Mouse (Mus musculus): ENCODE measurements at regions not wholly inside any gene's neighbourhood (a gene's known extent, or its start where the extent isn't known, plus 50 kb on each side); places are given as distances from the start of the nearest gene placed in this dataset.

GRCm38 (mm10) chr1:183504103-183504841, 86.3 kb downstream of the Hhipl2 start:
- DNase-seq (ENCODE audit: low spot score), result no peak

DNA sequence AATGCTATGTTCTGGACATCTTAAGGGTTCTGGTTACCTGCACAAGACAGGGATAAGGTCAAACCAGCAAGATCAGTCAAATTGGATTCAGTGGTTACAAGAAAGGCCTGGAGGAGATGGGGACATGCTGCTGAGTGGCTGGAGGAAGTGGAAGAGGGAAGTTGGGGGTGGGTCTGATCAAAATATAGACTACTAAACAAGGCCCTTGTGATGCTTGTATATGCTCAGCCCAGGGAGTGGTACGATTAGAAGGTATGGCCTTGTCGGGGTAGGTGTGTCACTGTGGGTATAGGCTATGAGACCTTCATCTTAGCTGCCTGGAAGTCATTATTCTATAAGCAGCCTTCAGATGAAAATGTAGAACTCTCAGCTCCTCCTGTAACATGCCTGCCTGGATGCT, 89.9 kb downstream of the Hhipl2 start:
- no peak for DNase-seq (ENCODE audit: low spot score)

DNA sequence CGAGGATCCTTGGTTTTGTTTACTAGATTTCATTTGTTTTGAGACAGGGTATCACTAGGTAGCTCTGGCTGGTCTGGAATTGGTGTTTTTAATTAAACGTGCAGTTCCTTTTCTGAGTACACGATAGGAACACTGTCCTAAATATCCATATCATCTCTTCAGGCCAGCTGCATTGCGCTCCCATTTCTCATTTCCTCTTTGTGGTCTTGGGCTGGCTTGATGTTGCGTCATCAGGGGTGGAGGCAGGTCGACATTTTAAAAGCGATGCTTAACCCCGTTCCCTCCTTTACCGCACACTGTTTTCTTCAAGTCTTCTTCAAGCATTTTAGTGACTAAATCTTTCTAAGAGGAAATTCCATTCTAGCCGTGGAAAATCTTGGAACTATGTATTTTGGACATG, 92.7 kb downstream of the Hhipl2 start:
- DNase-seq (ENCODE audit: low spot score), result no peak

- DNase-seq (ENCODE audit: low spot score), result no peak
Observed at GRCm38 (mm10) chr1:183513876-183514275, 95.9 kb downstream of the Hhipl2 start.

- no peak for DNase-seq (ENCODE audit: low spot score)
Observed at GRCm38 (mm10) chr1:183514281-183514983, 96.4 kb downstream of the Hhipl2 start.

GRCm38 (mm10) chr1:183514984-183515287, 96.9 kb downstream of the Hhipl2 start:
- DNase-seq (ENCODE audit: low spot score), result no peak

DNA sequence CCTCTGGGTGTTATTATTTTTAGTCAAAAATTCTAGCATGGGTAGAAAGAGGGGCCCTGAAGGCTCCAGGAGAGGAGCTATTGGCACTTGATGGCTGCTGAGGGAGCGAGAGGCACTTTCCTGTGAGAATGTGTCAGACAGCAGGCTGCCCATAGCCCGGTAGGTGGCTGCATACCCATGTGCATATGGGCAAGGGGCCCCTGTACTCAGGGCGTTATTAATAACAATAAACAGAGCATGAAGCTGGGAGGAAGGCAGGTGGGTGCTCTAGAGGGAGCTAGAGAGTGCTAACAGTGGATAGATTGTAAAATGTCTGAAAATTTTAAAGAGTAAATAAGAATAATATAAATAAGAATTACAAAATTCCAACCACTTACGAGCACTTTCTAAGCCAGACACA, 98.2 kb downstream of the Hhipl2 start:
- DNase-seq (ENCODE audit: low spot score), result no peak

GRCm38 (mm10) chr1:183517236-183517635, 99.2 kb downstream of the Hhipl2 start:
- DNase-seq (ENCODE audit: low spot score), result no peak

DNA sequence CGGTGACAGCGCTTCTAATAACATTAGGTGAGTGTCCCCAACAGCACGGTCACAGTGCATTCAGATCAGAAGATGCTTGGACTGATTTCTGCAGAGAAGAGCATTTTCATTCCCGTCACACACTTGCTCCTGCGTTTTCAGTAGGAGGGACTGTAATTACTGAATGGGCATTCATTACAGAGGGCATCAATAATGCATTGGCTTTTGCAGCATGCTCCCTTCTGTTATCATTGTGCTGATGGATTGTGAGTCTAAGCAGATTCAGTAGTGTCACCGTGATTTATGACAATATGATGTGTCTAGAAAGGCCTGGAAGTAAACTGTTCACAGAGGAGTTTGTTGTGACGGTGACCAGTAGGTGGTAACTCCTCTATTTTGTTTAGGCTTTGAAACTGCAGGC, 103.6 kb downstream of the Hhipl2 start:
- no peak for DNase-seq (ENCODE audit: low spot score)

GRCm38 (mm10) chr1:183533386-183533785, 115.4 kb downstream of the Hhipl2 start:
- DNase-seq (ENCODE audit: low spot score), result no peak

GRCm38 (mm10) chr1:183548752-183549387, 130.9 kb downstream of the Hhipl2 start:
- DNase-seq (ENCODE audit: low spot score), result no peak

DNA sequence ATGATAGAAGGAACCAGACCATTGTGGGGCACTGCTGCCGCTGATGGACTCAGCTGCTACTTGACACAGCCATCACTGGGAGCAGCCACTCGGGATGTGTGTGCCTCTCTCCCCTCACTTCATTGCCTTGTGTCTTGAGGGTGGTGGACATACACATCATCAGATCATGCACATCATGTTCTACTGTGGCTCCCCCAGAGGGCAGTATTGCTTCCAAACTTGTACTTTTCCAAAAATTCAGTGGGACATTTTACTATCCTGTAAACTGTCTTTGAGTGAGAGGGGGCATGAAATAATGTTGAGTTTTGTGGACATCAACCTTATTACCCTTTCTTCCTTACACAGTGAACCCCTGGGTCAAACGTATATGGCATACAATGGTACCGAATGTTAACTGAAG, 134.6 kb downstream of the Hhipl2 start:
- DNase-seq (ENCODE audit: low spot score), result no peak

GRCm38 (mm10) chr1:183553219-183553618, 135.2 kb downstream of the Hhipl2 start:
- DNase-seq (ENCODE audit: low spot score), result no peak

DNA sequence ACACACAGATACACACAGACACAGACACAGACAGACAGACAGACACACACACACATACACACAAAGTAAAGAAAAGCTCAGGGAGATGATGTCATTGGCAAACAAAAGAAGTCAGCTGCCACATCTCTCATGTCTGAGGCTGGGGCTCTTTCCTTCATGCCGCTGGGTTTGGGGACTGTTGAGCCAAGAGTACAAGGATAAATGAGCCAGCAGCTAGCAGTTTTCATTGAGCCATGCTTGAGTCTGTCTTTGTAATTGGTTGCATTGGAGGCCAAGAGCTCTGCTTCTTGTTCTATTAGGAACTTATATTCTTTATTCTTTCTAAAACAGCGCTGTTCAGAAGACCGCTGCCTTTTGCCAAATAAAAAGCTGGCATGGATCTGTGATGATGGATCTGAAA, 144.8 kb downstream of the Hhipl2 start:
- DNase-seq (ENCODE audit: low spot score), result no peak

GRCm38 (mm10) chr1:183573621-183574585, 155.9 kb downstream of the Hhipl2 start:
- DNase-seq (ENCODE audit: low spot score), result no peak

DNA sequence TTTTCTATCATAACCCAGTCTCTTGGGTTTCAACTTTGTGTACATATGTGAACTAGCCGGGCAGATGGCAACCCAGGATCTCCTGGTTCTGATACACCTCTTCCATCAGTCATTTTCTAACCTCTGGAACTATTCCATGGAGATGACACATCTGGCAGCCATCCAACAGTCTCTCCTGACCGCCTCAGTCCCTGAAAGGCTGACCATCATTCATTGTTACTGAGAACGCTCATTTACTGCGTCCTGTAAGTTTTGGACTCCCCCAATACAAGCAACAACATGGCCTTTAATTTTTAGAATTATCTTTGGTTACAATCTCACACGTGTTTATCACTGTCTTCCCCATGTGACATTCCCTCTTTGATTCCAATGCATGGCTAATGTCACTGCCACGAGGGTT, 166.8 kb downstream of the Hhipl2 start:
- no peak for DNase-seq (ENCODE audit: low spot score)

DNA sequence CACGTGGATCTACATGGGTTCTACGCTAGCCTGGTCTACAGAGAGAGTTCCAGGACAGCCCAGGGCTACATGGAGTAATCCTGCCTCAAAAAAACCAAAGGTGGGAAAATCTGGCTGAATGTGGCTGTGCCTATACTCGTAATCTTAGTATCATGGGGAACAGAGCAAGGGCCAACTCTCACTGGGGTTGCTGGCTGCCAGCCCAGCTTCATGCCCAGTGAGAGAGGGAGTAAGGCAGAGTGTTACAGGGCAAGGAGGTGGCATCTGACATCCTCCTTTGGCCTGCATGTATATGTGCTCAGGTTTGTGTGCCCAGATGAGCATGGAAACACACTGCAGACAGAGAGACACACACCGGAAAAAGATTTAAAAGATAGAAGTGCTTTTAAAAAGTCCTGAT, 168.4 kb downstream of the Hhipl2 start:
- no peak for DNase-seq (ENCODE audit: low spot score)

DNA sequence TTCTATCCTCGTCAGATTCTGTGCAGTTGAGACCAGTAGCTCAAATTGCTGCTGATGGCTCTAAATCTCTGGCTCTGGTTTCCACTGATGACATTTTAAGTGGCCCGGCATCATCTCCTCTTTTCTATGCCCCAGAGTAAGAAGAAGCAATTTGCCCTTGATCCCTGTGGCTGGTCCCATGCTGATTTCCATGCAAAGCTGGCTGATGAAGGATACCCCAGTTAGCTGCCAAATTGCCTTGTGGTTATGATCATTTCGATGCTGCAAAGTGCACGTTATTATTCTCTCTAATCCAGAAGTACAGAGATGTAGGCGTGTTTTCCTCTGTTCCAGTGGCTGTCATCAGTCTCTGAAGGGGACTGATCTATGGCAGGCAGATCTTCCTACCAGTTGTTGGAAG, 177.3 kb downstream of the Hhipl2 start:
- DNase-seq (ENCODE audit: low spot score), result no peak

- no peak for DNase-seq (ENCODE audit: low spot score)
Observed at GRCm38 (mm10) chr1:183600466-183600865, 182.5 kb downstream of the Hhipl2 start.

DNA sequence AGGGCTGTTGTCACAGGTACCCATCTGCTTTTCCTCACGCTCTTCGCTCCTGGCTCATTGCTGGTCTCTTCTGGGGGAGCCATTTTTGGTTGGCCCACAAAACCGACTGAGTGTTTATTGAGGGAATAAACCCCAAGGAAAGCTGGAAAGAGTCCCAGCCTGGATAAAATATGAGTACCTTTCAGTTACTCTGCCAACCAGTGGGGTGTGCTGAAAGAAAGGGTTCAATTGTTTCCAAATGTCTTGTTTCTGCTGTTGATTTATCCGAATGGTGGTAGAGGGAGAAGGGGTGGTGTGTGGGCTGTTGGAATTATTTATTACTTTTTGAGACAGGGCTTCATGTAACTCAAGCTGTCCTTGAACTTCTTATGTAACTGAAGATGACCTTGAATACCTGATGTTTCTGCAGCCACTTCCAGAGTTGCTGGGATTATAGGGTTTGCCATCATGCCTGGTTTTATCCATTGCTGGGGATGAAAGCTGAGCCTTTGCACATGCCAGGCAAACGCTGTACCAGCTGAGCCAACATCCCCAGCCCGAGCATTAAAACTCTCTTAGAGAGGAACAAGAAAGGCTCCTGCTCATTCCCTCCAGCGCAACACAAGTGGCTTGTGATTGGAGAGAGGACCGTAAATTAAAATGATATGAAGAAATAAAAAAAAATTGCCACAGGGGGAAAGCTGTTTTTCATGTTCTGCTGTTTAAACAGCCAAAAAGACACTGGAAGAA, 194.1 kb downstream of the Hhipl2 start:
- no peak for DNase-seq (ENCODE audit: low spot score)

- no peak for DNase-seq (ENCODE audit: low spot score)
Observed at GRCm38 (mm10) chr1:183619451-183620059, 201.5 kb downstream of the Hhipl2 start.

All from layer of hippocampus, adult 9-10 months (tissue).